Mouse (Mus musculus) lung, postnatal 0 days (tissue): ENCODE measurements around the gene Tomm40.

Source experiments
- CTCF ChIP-seq: IDR thresholded peaks from 2 replicates; pipeline ENCODE4 v1.5.1; 2016; ENCODE audit warnings: antibody characterized with exemption, mild to moderate bottlenecking
- EP300 ChIP-seq: IDR thresholded peaks from 2 replicates; pipeline ENCODE4 v1.6.1; 2016; ENCODE audit warnings: antibody characterized with exemption, mild to moderate bottlenecking, control low read depth

- no peak for TF ChIP-seq CTCF
- TF ChIP-seq EP300: no peak
Observed at GRCm38 (mm10) chr7:19705271-19705670, 10.0 kb downstream of the Tomm40 start.
